Mouse (Mus musculus): ENCODE results near the gene Hbs1l. TPM values are rescaled to one million over a fixed set of nuclear protein-coding genes. Genes with fewer than 3 reads are reported as not detected.
A peak's percentile ranks its signal among the peaks of the same experiment; 100 is the strongest.

Hbs1l gene
- total and polyA plus RNA-seq, 2 experiments from 2014 or later = 59.1 to 72.2 TPM

GRCm38 (mm10) chr10:21295397-21295758 lies 401 bp upstream of the Hbs1l start:
- Histone ChIP-seq H3K27ac (ENCODE audit: low read depth, low read length) (no peak overlapping the region), H3K4me2 (ENCODE audit: low read depth, low read length, poor library complexity, severe bottlenecking) (peak overlapping the region; percentile 61), H3K9ac (replicated peaks; ENCODE audit: low read length, poor library complexity, severe bottlenecking) (no peak overlapping the region), H3K9me3 (ENCODE audit: low read length) (no peaks in the 10 kb centered on the region), H3K27me3 (ENCODE audit: insufficient read depth, low read length) (no peaks in the 10 kb centered on the region), H3K4me3 (ENCODE audit: low read depth, low read length) (peak overlapping the region; percentile 93), H3K4me1 (ENCODE audit: insufficient read depth, low read length) (peaks cover 7% of the 10 kb centered on the region), H3K36me3 (ENCODE audit: insufficient read depth, low read length) (no peaks in the 10 kb centered on the region; the same call in 1 of the 2 replicates)
- 47% methylated on average over 4 of the region's 4 CpGs for WGBS
- DNase-seq (ENCODE audit: low spot score) (no peak), ATAC-seq (ENCODE audit: low FRiP score) (peak; percentile 25; the same call in 1 of the 2 replicates)
- no peak for TF ChIP-seq CTCF (IDR thresholded peaks at IDR 0.05)

GRCm38 (mm10) chr10:21298972-21299371 lies 3.2 kb downstream of the Hbs1l start:
- WGBS = 95% methylated on average over 2 of the region's 2 CpGs
- Histone ChIP-seq H3K9ac (replicated peaks; ENCODE audit: low read length, poor library complexity, severe bottlenecking) (no peak overlapping the region), H3K36me3 (ENCODE audit: insufficient read depth, low read length) (peaks cover 8% of the 10 kb centered on the region; the same call in 1 of the 2 replicates), H3K4me1 (ENCODE audit: insufficient read depth, low read length) (peaks cover 7% of the 10 kb centered on the region), H3K27me3 (ENCODE audit: insufficient read depth, low read length) (no peaks in the 10 kb centered on the region), H3K4me2 (ENCODE audit: low read depth, low read length, poor library complexity, severe bottlenecking) (no peak overlapping the region), H3K9me3 (ENCODE audit: low read length) (no peaks in the 10 kb centered on the region), H3K4me3 (ENCODE audit: low read depth, low read length) (no peak overlapping the region), H3K27ac (ENCODE audit: low read depth, low read length) (no peak overlapping the region)
- TF ChIP-seq CTCF (IDR thresholded peaks at IDR 0.05) = no peak
- no peak for DNase-seq (ENCODE audit: low spot score)
- ATAC-seq (ENCODE audit: low FRiP score) = no peak

- 92% methylated on average over 7 of the region's 7 CpGs for WGBS
- H3K36me3 ChIP-seq (ENCODE audit: insufficient read depth, low read length) = peaks cover 19% of the 10 kb centered on the region
These were observed 6.0 kb downstream of the Hbs1l start for GRCm38 (mm10) chr10:21301822-21302221.

GRCm38 (mm10) chr10:21304672-21305632 lies 9.2 kb downstream of the Hbs1l start:
- Histone ChIP-seq H3K9me3 (ENCODE audit: low read length) (no peaks in the 10 kb centered on the region), H3K9ac (replicated peaks; ENCODE audit: low read length, poor library complexity, severe bottlenecking) (no peak overlapping the region), H3K4me1 (ENCODE audit: insufficient read depth, low read length) (no peaks in the 10 kb centered on the region), H3K4me3 (ENCODE audit: low read depth, low read length) (no peak overlapping the region), H3K36me3 (ENCODE audit: insufficient read depth, low read length) (peaks cover 19% of the 10 kb centered on the region), H3K4me2 (ENCODE audit: low read depth, low read length, poor library complexity, severe bottlenecking) (no peak overlapping the region), H3K27me3 (ENCODE audit: insufficient read depth, low read length) (no peaks in the 10 kb centered on the region), H3K27ac (ENCODE audit: low read depth, low read length) (no peak overlapping the region)
- TF ChIP-seq CTCF (IDR thresholded peaks at IDR 0.05) = no peak
- DNase-seq (ENCODE audit: low spot score) (no peak), ATAC-seq (ENCODE audit: low FRiP score) (no peak)
- 86% methylated on average over 11 of the region's 11 CpGs for WGBS

More at GRCm38 (mm10) chr10:21301822-21302221, 6.0 kb downstream of the Hbs1l start:
- no peaks in the 10 kb centered on the region for H3K27me3 ChIP-seq (ENCODE audit: insufficient read depth, low read length)
- DNase-seq (ENCODE audit: low spot score) = no peak
- H3K27ac ChIP-seq (ENCODE audit: low read depth, low read length) = no peak overlapping the region
- no peak overlapping the region for H3K4me3 ChIP-seq (ENCODE audit: low read depth, low read length)
- no peaks in the 10 kb centered on the region for H3K9me3 ChIP-seq (ENCODE audit: low read length)
- TF ChIP-seq CTCF (IDR thresholded peaks at IDR 0.05) = no peak
- no peak for ATAC-seq (ENCODE audit: low FRiP score)
- H3K4me1 ChIP-seq (ENCODE audit: insufficient read depth, low read length) = peaks cover 6% of the 10 kb centered on the region
- no peak overlapping the region for H3K4me2 ChIP-seq (ENCODE audit: low read depth, low read length, poor library complexity, severe bottlenecking)
- H3K9ac ChIP-seq (replicated peaks; ENCODE audit: low read length, poor library complexity, severe bottlenecking) = no peak overlapping the region

DNA sequence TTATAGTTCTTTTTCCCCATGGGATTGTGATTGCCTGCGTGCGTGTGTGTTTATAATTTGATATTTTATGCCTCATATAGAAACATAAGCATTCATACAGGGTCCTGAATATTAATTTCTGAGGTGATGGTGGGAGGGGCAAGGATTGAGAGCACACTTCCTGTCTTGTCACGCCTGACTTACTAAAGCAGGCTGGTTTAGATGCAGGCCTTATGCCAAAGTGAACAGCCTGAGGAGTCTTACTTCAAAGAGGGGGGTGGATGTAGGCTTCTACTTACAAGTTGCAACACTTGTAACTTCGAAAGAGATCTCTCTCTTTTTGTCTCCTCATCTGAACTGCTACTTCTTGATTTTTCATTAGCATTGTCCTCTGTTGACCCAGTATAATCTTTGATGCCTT lies 18.0 kb downstream of the Hbs1l start:
- 73% methylated on average over 4 of the region's 4 CpGs for whole genome bisulfite sequencing

DNA sequence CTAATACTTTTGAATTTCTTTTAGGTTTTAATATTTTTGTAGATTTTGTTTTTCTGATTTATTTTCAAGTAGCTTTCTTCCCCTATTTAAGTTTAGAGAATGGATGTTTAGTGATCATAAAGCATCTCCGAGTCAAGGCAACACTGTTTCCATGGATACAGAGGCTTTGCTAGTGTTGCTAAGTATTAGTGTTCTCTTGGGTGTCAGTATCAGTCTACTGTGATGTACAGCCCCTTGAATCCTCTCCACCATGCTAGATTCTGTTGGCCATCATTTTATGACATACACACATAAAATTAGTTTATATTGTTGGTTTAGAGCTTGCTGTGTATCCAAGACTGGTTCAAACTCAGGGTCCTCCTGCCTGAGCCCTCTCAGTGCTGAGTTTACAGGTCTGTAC lies 20.3 kb downstream of the Hbs1l start:
- WGBS = 30% methylated on average over 1 of the region's 1 CpGs
- no peaks in the 10 kb centered on the region; the same call in 1 of the 2 replicates for H3K36me3 ChIP-seq (ENCODE audit: insufficient read depth, low read length)
- TF ChIP-seq CTCF (IDR thresholded peaks at IDR 0.05) = no peak

More for the DNA sequence above, 18.0 kb downstream of the Hbs1l start:
- Histone ChIP-seq H3K36me3 (ENCODE audit: insufficient read depth, low read length) (no peaks in the 10 kb centered on the region; the same call in 1 of the 2 replicates), H3K27me3 (ENCODE audit: insufficient read depth, low read length) (no peaks in the 10 kb centered on the region), H3K9me3 (ENCODE audit: low read length) (no peaks in the 10 kb centered on the region), H3K27ac (ENCODE audit: low read depth, low read length) (no peak overlapping the region), H3K4me3 (ENCODE audit: low read depth, low read length) (no peak overlapping the region), H3K4me1 (ENCODE audit: insufficient read depth, low read length) (no peaks in the 10 kb centered on the region), H3K9ac (replicated peaks; ENCODE audit: low read length, poor library complexity, severe bottlenecking) (no peak overlapping the region), H3K4me2 (ENCODE audit: low read depth, low read length, poor library complexity, severe bottlenecking) (no peak overlapping the region)
- ATAC-seq (ENCODE audit: low FRiP score) = no peak
- DNase-seq (ENCODE audit: low spot score) = peak; percentile 20
- TF ChIP-seq CTCF (IDR thresholded peaks at IDR 0.05) = no peak

More for the DNA sequence above, 20.3 kb downstream of the Hbs1l start:
- H3K4me1 ChIP-seq (ENCODE audit: insufficient read depth, low read length) = no peaks in the 10 kb centered on the region
- no peak for ATAC-seq (ENCODE audit: low FRiP score)
- no peaks in the 10 kb centered on the region for H3K9me3 ChIP-seq (ENCODE audit: low read length)
- H3K27me3 ChIP-seq (ENCODE audit: insufficient read depth, low read length) = no peaks in the 10 kb centered on the region
- no peak overlapping the region for H3K4me2 ChIP-seq (ENCODE audit: low read depth, low read length, poor library complexity, severe bottlenecking)
- no peak overlapping the region for H3K27ac ChIP-seq (ENCODE audit: low read depth, low read length)
- no peak overlapping the region for H3K9ac ChIP-seq (replicated peaks; ENCODE audit: low read length, poor library complexity, severe bottlenecking)
- H3K4me3 ChIP-seq (ENCODE audit: low read depth, low read length) = no peak overlapping the region
- peak; percentile 18 for DNase-seq (ENCODE audit: low spot score)
